Mouse (Mus musculus): Measurements from ENCODE around the gene B3gat3. TPM values are rescaled to one million over a fixed set of nuclear protein-coding genes. Genes with fewer than 3 reads are reported as not detected.

Gene B3gat3
- 45.8 TPM for polyA plus RNA-seq (2017; shearing (Covaris generic))

GRCm38 (mm10) chr19:8920073-8920736 is at the start of gene B3gat3:
Gene B3gat3 (plus strand): TSS chr19:8920374.

DNA sequence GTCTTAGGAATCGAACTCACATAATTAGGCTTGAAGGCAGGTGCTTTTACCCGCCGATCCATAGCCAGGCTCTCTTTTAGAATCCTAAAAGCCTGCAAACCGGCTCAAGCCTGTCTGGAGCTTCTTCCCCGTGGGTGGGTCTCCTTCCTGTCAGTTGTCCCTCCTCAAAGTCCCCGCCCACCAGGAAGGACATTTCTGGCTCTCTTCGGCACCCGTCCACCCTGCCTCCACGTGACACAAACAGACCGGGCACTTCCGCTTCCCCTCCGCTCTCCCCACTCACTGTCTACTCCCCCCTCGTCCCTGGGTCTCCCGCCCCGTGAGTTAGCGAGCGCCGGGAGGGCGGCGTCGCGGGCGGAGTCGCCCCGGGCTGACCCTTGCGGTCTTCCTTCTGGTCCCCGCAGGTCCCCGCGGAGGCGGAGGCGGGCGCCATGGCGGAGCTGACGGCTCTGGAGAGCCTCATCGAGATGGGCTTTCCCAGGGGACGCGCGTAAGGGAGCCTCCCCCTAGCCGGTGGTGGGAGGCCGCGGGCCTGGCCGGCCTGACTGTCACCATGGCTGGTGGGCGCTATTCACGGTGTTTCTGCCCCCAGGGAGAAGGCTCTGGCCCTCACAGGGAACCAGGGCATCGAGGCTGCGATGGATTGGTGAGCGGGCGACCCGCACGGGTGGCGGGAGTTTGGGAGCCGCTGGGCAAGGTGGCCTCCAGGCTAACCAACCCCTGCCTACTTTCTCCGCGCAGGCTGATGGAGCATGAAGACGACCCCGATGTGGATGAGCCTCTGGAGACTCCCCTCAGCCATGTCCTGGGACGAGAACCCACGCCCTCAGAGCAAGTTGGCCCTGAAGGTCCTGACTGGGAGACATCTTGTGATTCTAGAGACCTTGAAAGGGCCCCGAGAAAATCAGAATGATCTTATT is 48.6 kb upstream of the B3gat3 start, which contains the start of gene Ubxn1:
Ubxn1 (plus strand) TSS at position 230 of the 920 bp plus-strand sequence.

DNA sequence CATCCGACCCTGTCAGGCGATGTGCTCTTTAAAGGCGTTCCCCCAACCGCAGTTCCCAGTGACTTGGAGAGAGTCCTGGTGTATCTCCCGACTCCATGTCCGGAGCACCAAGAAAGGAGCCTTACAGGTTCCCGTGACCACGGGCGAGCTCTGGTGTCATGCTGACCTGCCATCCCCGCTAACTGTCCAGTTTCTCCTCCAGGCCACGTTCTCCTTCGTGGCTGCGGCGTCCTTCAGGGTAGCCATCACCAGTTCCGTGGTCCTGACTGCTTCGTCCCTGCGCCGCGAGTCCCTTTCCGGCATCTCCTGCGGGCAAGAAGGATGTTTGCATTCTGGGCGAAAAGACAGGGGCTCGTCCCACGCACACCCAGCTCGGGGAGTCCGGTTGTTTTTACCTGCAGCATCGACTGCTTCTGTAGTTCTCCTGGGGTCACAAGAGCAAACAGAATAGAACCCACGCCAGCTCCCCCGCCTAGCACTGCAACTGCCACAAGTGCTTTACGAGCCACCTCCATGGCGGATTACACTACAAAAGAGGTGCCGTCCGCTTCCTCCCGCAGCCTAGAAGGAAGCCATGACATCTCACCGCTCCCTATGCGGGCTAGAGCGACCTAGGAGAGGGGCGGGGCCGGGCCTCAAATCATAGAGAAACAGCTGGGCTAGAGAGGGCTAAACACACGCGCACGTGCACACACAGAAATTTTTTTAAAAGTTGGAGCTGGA is 39.7 kb upstream of the B3gat3 start, which contains the start of gene Uqcc3:
Uqcc3 (minus strand) TSS at position 613 of the 723 bp plus-strand sequence.

DNA sequence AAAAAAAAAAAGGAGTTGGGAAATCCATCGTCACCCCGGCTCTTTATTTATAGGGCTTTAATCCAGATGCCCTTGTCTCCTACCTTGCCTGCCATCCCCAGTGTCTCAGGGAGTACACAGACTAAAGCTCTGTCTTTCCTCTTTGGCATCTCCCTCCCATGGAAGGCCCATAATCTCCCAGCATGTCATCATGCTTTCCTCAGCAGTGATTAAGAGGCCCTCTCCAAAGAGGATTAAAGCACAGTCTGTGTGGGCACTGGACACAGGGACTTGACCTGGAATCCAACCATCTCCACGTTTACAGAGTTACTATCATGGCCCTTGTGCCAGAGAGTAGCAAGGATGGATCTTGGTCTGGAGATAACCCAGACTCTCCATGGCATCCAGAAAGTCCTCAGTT is 36.6 kb upstream of the B3gat3 start, which contains the start of the genes Lbhd1 and Gm49403:
Lbhd1 (plus strand) TSS at position 117 of the 400 bp plus-strand sequence.
Gm49403 (plus strand) TSS at position 315 of the 400 bp plus-strand sequence.

DNA sequence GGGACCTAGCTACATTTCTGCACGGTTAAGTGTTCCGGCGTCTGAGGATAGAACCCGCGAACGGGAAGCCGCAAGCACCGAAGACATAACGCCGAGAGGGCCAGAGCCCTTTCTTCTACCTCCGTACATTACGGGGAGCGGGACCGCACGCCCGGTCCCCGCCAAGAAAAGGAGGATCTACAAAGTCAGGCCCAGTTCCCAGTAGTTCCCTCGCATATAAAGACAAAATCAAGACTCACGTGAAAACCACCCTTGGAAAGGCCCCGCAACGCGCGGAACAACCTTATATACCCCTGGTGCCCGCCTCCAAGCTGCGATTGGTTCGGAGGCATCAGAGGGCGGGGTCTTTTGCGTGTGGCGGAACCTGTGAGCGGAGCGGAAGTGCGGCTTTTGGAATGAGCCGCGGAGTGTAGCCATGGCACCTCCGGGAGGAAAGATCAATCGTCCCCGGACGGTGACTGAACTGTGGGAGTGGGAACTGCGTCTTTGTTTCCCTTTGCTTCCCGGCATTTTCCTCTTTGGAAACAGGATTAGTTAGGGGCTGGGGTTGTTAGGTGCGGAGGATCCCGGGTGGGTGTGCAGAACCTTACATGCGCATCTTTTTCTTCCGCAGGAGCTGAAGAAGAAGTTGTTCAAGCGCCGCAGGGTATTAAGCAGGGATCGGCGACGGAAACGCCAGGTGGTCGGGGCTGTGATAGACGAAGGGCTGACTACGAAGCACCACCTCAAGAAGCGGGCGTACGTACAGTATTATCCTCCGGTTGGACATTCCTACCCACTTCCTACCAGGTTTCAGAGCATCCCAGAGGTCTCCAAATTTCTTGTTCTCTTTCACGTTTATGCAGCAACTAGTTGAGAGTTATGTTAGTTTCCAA is 31.4 kb upstream of the B3gat3 start, which contains the start of the genes 1810009A15Rik and Gm49416:
1810009A15Rik (plus strand) TSS at position 343 of the 875 bp plus-strand sequence.
Gm49416 (plus strand) TSS at position 416 of the 875 bp plus-strand sequence.

DNA sequence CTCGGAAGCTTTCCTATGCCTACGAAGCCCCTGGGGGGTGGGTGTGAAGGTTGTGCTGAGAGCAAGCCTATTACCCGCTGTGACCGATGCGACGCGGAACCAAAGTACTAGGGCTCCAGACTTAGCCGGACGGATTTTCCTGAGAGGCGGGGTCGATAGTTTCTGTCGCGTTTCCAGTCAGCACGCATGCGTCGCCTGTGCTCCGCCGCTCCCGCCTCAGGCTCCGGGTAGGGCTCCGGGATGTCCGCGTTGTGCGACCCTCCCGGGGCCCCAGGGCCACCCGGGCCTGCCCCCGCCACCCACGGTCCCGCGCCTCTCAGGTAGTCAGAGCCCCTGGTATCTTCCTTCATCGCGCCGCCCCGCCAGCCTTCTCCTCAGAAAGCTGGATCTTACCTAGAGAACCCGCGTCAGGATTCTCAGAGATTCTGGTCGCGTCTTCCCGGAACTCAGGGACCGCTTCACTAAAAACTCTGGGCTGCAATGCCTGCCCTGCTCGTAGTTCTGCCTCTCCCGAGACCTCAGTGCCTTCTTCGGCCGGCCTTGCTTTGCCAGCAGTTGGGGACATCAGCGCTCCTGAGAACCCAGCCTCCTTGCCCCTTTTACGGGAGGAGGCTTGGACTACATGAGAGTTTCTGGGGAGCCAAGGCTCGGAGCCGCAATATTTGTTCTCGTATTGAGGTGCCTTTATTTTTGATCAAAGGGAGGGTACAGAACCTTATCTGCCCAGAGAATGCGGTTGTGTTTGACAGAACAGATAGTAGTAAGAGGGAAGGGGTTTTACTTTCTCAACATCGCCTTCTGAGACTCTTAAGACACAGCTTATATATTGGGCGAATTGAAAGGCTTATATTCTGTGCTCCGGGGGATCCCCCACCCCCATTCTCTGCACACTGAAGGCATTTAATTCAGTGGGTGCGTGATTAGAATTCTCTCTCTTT is 27.1 kb upstream of the B3gat3 start, which contains the start of gene Ints5:
Ints5 (plus strand) TSS at position 177 of the 938 bp plus-strand sequence.

GRCm38 (mm10) chr19:8897865-8898495 is 22.2 kb upstream of the B3gat3 start, which contains the start of gene Ganab:
Gene Ganab (plus strand): TSS chr19:8898071.

GRCm38 (mm10) chr19:8929224-8930088 is 9.3 kb downstream of the B3gat3 start, which contains the start of the genes Rom1 and Eml3:
Gene Rom1 (minus strand): TSS chr19:8929356.
Gene Eml3 (plus strand): TSS chr19:8929552.

DNA sequence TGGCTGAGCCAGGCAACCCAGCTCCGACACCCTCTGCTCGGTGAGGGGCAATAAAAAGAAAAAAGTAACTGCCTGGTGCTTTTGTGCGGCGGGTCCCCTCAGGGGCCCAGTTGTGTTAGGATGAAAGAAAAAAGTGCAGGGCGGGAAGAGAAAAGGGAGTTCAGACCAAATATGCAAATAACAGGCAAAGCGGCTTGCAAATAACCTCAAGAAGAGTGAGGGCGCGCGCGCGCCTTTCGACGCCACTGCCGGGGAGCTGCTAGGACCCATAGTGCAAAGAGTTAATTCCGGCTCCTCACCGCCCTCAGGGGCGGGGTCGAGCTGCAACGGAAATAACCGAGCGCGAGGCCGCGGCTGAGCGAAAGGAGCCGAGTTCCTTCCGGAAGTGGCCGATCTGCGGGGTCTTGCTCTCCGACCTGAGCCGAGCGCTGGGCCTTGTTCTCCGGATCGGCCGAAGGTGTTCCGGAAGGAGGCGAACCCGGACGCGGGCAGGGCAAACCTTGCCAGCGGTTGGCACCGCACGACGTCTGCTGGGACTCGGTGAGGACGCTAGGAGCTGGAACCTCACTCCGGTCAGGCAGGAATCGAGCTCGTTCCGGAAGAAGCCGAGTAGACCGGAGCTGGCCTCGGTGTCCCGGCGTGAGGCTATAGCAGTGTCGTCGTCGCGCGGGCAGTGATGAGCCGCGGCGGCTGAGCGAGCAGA is 21.5 kb downstream of the B3gat3 start, which contains the start of gene Mta2:
Mta2 (plus strand) TSS at position 361 of the 703 bp plus-strand sequence.

DNA sequence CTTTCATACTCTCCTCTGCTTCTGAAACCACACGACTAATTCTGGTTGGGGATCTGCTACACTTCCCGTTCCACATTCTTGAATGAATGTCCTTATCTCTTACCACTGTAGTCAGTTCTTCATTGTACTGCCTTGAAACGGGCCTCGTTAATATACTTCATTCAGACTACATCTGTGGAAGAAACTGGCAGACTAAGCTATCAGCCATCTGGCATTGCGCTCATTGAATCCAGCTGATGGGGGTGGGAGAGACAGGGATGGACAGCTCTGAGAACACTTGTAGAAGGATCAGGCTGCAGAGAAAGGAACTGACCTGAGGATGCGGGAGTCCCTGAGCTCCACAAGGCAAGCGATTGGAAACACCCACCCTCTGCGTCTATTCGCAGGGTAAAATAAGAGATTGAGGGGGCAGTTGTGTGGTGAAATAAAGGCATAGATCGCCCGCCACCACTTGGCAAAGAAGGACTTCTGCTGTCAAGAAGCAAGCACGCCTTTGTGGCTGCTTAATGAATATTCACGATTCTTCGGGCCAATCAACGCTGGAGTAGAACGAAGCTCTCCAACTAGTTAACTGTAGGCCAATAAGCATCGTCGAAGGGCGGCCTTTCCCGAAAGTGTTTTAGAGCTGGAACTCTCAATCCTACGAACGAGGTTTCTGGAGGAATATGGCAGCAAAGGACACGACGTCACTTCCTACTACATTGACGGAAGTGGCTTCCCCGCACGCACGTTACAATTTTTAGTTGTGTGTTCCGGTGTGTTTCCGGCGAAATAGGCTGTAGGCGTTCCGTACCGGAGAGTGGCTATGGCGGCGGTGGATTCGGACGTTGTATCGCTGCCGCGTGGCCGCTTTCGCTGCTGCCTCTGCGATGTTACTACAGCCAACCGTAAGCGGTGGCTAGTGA is 33.2 kb downstream of the B3gat3 start, which contains the start of gene Tut1:
Tut1 (plus strand) TSS at position 713 of the 905 bp plus-strand sequence.

DNA sequence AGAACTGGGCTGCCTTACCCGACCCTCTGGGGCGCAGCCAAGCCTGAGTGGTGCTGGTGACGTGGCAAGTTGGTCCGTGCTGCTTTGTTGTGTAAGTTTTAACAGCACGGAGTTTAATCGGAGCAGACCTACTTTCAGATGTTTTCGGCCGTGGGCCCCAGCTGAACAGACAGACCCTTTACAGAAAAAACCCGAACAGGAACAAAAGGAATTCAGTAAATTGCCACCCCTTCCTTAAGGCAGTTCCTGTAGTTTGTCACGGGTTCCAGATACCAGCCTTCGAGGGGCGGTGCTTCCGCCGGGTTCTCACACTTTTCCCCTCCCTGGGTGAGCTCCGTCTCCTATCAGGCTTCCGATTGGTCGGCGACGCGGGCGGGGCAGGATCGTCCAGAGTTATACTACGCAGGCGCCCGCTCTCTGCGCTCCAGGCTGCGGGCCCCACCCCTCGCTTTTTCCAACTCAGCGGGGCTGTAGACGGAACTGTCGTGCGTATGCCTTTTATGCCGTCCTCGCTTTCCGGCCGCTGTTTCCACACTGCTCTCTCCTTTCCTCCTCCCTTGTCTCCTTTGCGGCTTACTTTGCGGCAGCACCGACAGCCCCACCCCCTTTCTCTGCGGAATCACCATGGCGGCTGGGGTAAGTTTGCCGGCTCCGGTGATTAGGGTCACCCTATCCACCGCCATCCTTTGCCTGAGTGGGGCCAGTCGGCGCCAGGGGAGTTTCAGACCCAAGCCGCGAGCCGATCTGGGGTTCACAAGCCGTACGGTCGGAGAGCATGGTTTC is 46.6 kb downstream of the B3gat3 start, which contains the start of gene Eef1g:
Eef1g (plus strand) TSS at position 452 of the 783 bp plus-strand sequence.

